Mouse (Mus musculus): ENCODE data around the gene Cnr2.

GRCm38 (mm10) chr4:135928376-135928775, 33.2 kb downstream of the Cnr2 start:
- TF ChIP-seq CTCF (IDR thresholded peaks at IDR 0.05; ENCODE audit: low read depth, low read length) (no peak), POLR2A (IDR thresholded peaks at IDR 0.05; ENCODE audit: borderline replicate concordance, low read depth, low read length) (no peak)
